Mouse (Mus musculus) MEL (cell line): ENCODE results near the gene Bcat1.

Source experiments
- CHD2 ChIP-seq: IDR thresholded peaks from 2 replicates; pipeline ENCODE4 v1.6.1; 2011; ENCODE audit warnings: low read length, improper control_type of control experiment
- CTCF ChIP-seq, 3 experiments: IDR thresholded peaks in 2 of 3; conservative IDR thresholded peaks in 1 of 3; 2 replicates each; pipeline ENCODE4 v1.5.1; 2011 to 2012; ENCODE audit warnings: low read length in 3 of 3, low read depth in 2 of 3, mild to moderate bottlenecking in 2 of 3, improper control_type of control experiment in 1 of 3, inconsistent platforms in 1 of 3, mixed read lengths in 1 of 3, moderate library complexity in 1 of 3; ENCODE audit not compliant: control insufficient read depth in 1 of 3, insufficient read depth in 1 of 3, poor library complexity in 1 of 3, severe bottlenecking in 1 of 3
- MAFK ChIP-seq: IDR thresholded peaks from 2 replicates; pipeline ENCODE4 v1.6.1; 2011; ENCODE audit warnings: low read depth, mild to moderate bottlenecking, low read length, improper control_type of control experiment, borderline replicate concordance
- NRF1 ChIP-seq: IDR thresholded peaks from 2 replicates; pipeline ENCODE4 v1.6.1; 2014; ENCODE audit warnings: low read depth, mild to moderate bottlenecking, inconsistent platforms, low read length, improper control_type of control experiment, moderate library complexity; ENCODE audit not compliant: poor library complexity, insufficient read depth, severe bottlenecking
- POLR2A ChIP-seq, 2 experiments: IDR thresholded peaks; 2 replicates each; pipeline ENCODE4 v1.6.1; 2011 to 2012; ENCODE audit warnings: low read length in 2 of 2, mild to moderate bottlenecking in 2 of 2, control low read depth in 1 of 2, improper control_type of control experiment in 1 of 2, low read depth in 1 of 2, moderate library complexity in 1 of 2; ENCODE audit not compliant: control insufficient read depth in 1 of 2, insufficient read depth in 1 of 2, poor library complexity in 1 of 2
- TAL1 ChIP-seq: IDR thresholded peaks from 2 replicates; pipeline ENCODE4 v1.6.1; 2012; ENCODE audit warnings: mild to moderate bottlenecking, inconsistent platforms, low read length, moderate library complexity, mixed read lengths
- TCF12 ChIP-seq: IDR thresholded peaks from 2 replicates; pipeline ENCODE4 v1.6.1; 2014; ENCODE audit warnings: low read depth, mild to moderate bottlenecking, inconsistent platforms, low read length, improper control_type of control experiment, moderate library complexity
- USF1 ChIP-seq: IDR thresholded peaks from 2 replicates; pipeline ENCODE4 v1.6.1; 2014; ENCODE audit warnings: low read depth, mild to moderate bottlenecking, inconsistent platforms, low read length, improper control_type of control experiment, moderate library complexity
- ZNF384 ChIP-seq: IDR thresholded peaks from 2 replicates; pipeline ENCODE4 v1.6.1; 2012; ENCODE audit warnings: low read depth, mild to moderate bottlenecking, inconsistent platforms, low read length, improper control_type of control experiment

DNA sequence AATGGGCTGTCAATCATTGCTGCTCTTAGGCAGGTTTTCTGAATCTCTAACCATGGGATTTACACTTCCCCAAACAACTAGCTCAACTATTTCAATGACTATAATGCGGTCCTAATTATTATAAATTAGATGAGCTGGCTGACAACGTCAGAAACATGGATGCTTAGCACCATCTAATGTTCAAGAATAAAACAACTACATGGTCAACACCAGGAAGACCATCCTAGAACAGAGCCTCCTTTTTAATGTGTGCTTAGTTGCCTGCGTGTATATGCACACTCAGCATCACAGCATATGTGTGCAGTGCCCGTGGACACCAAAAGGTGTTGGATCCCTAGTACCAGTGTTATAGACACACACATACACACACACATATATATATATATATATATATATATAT is 111.8 kb downstream of the Bcat1 start:
- TF ChIP-seq ZNF384 (no peak), USF1 (no peak), MAFK (no peak), CTCF (IDR thresholded peaks at IDR 0.05 in 2 of 3, conservative IDR thresholded peaks at IDR 0.05 in 1 of 3; ENCODE audit: control insufficient read depth in 1 of 3, insufficient read depth in 1 of 3, low read depth in 2 of 3, low read length in 3 of 3, poor library complexity in 1 of 3, severe bottlenecking in 1 of 3) (no peak), NRF1 (no peak), TAL1 (no peak), TCF12 (no peak), CHD2 (no peak), POLR2A (IDR thresholded peaks at IDR 0.05; ENCODE audit: control insufficient read depth in 1 of 2, insufficient read depth in 1 of 2, low read depth in 1 of 2, low read length in 2 of 2, poor library complexity in 1 of 2) (no peak)
